Mouse (Mus musculus) cerebellum, postnatal 10 days (tissue): ENCODE measurements around the gene Ear14.
A peak's percentile ranks its signal among the peaks of the same experiment; 100 is the strongest.
"Not testable (repeated sequence)": the region's sequence is repeated elsewhere in the genome, so short reads cannot be mapped to it uniquely, and the experiment has no call there.

Experiments used
- DNase-seq, 2 experiments: peaks; one replicate each; pipeline ENCODE4 v3.0.0; 2021; ENCODE audit warnings: mixed read lengths in 2 of 2

Gene Ear14

DNA sequence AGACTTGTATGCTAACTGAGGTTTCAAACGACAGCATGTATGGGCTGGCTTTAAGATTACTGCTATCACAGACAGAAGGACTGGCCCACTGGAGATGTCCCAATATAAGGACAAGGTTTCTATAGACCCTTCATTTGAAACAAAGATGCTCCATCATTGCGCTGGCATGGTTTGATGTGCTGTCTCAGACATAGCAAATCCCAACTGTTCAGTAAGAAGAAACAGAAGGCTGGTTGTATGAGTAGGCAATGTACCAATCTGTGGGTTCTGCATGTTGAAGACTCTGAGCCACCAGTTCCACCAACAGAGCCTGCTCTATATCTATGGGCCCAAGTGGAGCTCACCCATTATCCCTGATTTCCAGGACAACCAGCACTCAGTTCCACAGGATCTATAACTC, at the start of gene Ear14:
Ear14 (plus strand) TSS at position 277 of the 400 bp plus-strand sequence.
- no peak for DNase-seq

DNA sequence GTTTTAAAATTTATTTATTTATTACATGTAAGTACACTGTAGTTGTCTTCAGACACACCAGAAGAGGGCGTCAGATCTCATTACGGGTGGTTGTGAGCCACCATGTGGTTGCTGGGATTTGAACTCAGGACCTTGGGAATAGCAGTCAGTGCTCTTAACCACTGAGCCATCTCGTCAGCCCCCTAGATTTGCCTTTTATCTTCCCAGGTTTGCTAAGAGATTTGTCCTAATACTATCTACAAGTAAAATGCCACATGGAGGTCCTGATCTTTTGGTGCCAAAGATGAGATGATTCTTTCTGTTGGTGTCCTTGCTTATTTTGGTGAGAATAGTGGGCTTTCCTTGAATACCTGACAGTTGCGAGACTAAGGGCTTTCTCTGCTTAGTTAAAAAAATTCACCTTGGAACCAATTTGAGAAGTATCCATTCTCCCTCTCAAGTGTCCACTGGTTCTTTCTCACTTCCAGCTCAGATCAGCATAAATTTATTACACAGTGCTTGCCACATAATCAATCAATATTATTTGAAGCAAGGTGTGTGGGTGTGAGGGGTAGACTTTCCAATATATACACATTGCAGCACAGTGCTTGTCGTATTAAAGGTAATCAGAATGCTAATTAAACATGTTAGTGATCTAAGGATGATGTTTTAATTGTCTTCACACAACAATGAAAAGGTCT, 47.0 kb upstream of the Ear14 start:
- DNase-seq: no peak

DNA sequence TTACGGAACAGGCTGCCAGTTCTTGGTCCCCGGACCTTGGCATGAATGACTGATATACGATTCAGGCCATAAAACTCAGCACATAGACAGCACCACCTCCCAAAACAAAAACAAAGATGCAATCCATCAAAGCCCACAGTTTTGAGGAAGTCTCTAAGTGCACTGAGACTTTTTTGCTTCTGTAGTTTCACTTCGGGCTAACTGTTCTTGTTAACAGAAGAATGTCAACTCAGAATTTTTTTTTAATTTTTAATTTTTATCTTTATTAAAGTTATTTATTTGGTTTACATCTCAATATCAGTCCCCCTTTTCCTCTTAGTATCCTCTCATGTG, 46.5 kb upstream of the Ear14 start:
- no peak for DNase-seq

DNA sequence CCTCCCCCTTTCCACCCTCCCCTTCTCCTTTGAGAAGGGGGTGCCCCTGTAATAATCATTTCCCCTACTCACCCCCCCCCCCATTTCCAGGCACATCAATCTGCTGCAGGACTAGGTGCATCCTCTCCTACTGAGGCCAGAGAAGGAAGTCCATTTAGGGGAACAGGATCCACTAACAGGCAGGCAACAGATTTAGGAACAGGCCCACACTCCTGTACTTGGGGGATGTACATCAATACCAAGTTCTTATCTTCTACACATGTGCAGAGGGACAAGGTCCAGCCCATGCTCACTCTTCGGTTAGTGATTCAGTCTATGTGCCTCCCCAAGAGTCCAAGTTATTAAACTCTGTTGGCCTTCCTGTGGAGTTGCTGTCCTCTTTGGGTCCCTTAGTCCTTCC, 46.1 kb upstream of the Ear14 start:
- DNase-seq: no peak

DNA sequence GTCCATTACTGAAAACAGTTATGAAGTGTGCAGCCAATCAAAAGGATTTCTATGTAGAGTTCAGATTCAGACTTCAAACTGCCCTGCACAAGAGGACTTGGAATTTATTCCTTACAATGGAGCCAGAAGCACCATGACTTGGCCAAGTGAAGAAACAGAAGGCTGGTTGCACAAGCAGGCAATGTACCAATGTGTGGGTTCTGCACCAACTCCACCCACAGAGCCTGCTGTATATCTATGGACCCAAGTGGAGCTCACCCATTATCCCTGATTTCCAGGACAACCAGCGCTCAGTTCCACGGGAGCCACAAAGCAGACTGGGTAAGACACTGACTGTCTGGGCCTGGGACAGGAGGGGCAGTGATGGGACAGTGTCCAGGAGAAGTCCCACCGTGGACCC, 41.2 kb upstream of the Ear14 start, which contains the start of gene Rnase2b:
Rnase2b (plus strand) TSS at position 285 of the 400 bp plus-strand sequence.
- DNase-seq: not testable (repeated sequence)

DNA sequence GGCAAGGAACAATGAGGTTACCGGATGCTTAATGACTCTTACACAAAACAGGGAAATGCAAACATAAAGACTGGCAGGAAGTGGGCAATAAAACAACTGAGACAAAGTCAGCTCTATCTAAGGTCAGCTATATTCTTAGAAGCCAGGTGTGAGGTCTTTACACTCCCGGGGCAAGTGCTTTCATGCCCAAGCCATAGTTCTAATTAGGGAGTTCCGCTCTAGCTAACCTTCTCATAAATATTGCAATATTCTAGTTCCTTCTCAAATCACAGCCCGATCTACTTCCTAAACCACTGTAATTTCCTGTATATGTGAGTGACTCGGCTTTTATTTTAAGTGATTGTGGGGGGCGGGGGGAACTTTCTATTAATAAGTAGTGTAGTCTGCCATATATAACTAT, 39.9 kb upstream of the Ear14 start:
- not testable (repeated sequence) for DNase-seq

DNA sequence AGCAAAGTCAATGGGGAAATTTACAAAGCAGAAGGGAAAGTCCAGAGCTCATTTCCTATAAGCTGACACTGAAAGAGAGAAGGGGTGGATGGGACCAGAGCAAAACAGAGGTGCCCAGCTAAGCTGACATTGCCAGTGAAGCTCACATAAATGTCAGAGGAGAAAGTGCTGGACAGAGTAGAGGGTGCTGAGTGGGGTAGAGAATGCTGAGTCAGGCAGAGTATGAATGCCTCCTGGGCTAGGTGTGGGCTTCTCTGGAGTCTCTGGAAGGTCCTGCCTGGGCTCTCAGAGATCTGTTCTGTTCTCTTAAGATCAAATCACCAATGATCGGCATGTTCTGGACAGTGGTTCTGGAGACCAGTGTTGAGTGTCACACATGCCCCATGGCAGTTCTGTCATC, 37.8 kb upstream of the Ear14 start:
- DNase-seq: no peak

DNA sequence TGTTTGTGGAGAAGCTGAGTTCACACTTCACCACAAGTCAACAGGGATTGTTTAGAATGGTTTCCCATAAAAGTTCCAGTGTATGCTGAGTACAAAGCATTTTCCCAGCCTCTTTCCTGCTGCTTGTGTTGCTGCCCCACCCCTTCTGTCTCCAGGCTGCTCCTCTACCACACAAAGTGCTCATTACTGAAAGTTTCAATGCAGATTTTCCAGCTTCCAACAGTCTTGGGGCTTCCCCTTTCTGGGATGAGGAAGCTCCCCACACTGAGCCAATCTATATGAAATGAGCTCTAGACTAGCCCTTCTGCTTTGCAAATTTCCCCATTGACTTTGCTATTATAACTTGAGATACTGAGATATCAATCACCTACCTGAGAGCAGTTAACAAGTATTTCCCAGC, 37.1 kb upstream of the Ear14 start:
- DNase-seq: no peak

DNA sequence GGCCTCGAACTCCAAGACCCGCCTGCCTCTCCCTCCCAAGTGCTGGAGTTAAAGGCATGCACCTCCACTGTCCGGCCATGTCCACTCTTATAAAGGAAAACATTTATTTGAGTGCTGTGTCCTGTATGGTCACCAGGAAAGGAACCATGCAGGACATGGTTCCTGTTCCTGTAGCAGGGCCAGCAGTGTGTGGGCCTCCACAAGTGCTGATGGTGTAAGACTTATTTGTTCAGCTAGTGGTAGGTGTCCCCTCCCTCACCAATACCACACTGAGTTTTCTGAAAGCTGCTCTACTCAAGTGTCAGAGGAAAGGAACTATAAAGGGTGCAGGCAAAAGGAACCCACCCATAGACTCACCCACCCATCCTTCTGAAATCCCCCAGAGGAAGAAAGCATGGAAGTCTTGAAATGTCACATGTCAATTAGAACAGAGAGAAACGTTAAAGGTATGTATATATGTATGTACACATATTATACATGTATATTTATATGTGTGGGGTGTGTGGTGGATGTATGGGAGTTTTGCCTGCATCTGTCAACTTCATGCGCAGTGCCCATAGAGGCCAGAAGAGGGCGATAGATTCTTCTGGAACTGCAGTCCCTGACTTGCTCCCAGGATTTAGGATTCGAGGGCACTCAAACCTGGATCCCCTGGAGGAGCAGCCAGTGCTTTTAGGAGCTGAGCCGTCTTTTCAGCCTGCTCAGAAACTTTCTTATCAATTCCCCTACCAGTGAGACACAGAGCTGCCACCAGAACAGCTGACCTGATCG, 30.9 kb upstream of the Ear14 start:
- DNase-seq: peak; percentile 61 to 63

DNA sequence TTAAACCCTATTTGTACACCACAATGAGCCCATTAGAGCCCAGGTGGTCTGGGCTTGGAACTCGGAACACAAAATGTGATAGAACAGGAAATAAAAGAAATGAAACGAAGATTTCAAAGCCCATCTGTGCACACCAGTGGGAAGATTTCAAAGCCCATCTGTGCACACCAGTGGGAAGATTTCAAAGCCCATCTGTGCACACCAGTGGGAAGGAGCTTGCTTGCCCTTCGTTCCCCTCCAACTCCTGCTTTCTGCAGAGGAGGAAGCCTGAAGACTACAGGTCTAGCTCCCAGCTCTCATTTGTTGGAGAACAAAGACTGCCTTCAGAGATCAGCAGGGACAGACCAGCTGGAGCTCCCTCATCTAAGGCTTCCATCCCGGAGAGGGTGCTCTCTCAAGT, 30.2 kb upstream of the Ear14 start:
- peak; percentile 6 to 9 for DNase-seq

DNA sequence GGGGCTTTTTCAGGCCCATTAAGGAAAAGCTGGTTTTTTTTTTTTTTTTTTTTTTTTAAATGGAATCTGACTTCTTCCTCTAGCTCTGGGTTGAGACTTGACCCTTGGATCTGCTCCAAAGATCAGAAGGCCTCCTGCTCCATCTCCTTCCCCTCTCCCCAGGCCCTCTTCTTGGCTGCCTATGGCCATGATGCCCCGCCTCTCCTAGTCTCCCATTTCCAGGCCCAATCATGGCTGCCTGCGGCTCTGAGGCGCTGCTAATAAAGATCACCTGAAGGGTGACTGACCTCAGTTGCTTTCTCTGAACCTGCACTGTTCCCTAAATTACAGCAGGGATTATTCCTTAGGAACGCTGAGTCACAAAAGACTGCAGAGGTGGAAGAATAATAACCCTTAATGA, 29.3 kb upstream of the Ear14 start:
- peak in 1 of 2 experiments; percentile 6 for DNase-seq

DNA sequence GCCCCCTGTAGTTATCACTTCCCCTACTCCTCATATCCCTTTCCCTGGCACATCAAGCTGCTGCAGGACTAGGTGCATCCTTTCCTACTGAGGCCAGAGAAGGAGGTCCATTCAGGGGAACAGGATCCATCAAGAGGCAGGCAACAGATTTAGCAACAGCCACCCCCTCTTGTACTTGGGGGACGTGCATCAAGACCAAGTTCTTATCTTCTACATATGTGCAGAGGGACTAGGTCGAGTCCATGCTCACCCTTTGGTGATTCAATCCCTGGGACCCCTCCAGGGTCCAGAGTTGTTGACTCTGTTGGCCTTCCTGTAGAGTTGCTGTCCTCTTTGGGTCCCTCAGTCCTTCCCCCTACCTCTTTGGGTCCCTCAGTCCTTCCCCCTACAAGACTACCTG, 22.1 kb upstream of the Ear14 start:
- DNase-seq: not testable (repeated sequence)

DNA sequence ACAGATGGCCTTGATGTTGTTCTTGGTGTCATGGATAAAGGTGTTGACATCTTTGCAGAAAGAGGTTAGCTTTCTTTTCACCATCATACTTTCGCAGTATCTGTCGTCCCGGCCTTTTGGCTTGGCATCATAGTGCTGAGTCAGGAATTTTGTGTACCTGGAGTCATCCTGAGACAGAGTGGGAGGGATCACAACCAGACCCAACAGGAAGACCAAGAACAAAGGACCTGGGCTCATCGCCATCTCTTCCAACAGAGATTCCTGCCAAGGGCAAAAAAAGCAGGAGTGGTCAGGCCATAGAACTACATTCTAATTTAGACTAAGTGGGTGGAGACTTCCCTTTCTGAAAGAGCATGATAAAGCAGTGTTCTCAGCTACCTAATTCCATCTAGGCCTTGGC, 7.5 kb upstream of the Ear14 start:
- no peak for DNase-seq

DNA sequence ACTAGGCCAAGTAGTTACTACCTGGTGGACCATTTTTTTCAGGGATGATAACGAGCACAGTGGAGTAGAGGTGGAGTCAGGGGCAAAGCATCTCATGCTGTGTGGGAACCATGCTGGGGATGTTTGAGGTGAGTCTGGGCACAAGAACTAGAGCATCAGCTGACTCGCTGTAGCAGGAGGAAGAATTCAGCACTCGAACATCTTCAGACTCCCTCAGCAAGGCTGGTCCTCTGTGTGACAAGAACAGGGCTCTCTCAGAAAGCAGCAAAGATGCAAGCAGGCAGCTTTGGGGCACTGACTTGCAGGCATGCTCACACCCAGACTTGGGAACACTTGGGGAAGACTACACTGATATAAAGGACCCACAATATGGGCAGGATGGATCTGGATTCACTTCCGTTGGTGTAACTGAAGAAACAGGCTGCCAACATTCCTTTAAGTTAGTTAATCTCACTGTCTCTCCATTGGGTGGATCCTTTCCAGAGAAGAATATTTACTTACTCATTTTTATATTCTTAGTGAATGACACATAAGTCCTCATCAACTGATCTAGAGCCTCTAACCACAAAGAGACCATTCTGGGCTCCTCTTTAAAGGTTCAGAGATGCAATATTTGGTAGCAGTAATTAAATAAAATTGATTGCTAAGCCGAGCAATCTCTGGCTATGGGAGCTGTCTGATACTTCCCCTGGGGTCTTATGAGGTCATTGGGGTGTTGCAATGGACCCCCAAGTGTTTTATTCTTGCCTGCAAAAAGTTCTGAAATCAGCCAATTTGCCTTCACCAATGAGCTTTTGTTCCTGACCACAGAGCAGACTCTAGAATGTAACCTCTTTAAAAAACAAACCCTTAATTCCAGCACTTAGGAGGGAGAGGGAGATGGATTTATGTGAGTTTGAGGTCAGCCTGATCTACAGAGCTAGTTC, 3.8 kb upstream of the Ear14 start, which contains the start of gene Ang2:
Ang2 (minus strand) TSS at position 51 of the 926 bp plus-strand sequence.
- no peak for DNase-seq

DNA sequence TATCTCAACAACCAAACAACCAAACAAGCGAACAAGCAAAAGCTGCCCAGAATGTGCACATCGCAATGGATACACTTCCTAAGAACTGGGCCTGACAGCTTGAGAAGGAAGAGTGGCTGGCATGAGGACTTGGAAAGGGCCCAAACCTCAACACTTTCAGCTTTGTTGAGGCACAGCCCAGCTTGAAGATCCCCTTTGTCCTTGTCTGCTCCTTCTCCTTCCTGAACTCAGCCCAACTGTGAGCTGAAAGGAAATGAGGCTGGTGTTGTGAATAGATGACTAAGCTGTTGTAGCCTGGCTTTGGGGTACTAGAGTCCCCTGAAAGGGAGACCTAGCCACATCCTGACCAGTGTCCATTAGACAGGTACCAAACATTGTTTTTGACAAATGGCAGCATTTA, 3.1 kb upstream of the Ear14 start:
- peak in 1 of 2 experiments; percentile 26 for DNase-seq

DNA sequence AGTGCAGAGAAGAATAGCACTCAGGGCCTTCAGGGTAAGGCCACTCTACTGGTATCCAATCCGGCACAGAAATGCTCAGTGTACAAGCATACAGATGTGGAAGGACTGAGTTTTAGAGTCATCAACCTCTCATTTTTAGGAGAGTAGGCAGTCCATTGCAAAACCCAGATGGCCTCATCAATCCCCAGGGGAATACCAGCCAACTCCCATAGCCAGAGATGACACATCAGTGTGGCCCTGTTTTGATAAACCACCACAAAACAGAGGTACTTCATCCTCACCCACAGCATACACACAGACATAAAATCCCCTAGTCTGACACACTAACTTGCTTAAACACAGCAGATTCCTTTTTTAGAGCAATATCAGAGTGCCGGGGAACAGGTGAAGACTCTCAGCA, 2.7 kb upstream of the Ear14 start:
- no peak for DNase-seq

DNA sequence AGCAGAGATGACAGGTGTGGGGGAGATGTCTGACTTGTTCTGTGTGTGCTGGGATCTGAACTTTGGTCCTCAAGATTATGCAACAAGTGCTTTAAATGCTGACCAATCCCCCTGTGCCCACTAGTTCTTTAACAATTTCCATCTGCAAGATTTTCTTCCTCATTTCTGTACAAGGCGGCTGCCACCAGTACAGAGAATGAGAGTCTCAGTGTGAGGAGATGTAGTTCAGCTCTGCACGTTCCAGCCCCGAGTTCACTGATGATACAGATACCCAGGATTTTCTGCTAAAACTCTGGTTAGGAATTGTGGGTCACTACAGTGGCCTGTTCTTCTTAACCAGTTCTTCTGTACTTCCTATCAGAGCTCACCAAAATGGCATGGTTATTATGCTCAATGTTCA, 16.9 kb downstream of the Ear14 start:
- not testable (repeated sequence) for DNase-seq

DNA sequence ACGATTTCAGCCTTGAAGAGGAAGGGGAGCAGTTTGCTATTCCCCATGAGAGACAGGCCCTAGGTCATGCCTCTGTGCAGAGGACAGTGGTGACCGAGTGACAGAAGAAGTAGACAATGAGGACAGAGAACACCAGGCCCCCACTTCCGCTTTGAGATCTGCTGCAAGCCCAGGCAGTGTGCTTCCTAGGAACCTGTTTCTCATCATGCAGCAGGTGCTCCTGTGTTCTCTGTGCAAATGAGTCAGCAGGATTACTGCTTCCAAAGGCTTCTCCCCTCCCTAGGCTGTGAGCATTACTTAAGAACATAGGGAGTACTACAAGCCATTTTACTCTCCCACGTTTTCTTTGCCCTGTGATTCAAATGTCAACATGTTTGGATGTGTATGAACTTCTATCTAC, 26.5 kb downstream of the Ear14 start:
- DNase-seq: not testable (repeated sequence)

DNA sequence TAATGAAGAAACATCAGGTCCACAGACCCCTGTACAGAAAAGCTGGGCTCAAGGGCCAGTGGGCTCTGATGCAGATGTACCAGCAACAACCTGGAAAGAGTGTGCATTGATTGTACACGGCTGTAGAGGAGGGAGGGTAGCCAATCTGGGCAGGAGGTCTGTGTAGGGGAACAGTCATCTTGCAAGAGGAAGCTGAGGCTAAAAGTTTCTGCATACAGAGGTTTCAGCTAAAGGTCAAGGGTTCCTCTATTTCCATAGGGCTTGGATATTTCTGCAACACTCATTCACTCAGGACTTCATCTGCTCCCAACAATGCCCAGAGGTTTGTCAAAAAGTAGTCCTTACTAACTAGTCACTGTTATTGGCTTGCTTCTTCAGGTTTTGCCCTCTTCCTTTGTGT, 34.3 kb downstream of the Ear14 start:
- DNase-seq: not testable (repeated sequence)

DNA sequence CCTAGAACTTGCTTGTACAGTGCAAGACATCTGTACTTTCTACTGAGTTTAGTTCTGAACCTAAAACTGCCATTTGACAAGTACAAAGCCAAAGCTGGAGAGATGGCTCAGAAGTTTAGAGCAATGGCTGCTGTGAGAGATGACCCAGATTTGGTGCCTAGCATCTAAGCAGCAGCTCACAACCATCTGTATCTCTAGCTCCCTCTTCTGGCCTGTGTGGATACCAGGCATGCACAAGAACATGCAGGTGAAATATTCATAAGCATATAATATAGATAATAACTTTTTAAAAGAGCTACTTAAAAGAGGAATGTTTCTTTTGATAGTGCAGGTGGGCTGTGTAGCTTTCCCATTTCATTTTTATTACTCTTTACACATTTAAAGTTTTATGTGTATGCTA, 37.7 kb downstream of the Ear14 start:
- DNase-seq: peak; percentile 54 to 73

DNA sequence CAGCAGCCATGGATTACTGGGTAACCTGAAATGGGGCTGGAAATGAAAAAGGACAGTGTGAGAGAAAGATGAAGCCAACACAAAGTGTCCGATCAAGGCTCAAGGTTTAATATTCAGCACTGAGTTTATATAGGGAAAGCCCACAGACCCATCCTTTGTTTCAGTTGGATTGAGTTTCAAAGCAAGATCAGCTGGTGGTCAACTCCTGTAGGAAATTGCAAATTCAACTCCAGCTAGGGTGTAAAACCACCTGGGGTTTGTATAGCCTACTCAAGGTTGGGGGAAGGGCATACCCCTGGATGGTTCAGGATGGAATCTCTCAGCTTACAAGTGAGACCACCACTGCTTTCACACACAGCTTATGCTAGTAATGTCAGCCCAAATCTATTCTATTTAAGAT, 44.5 kb downstream of the Ear14 start:
- DNase-seq: no peak

DNA sequence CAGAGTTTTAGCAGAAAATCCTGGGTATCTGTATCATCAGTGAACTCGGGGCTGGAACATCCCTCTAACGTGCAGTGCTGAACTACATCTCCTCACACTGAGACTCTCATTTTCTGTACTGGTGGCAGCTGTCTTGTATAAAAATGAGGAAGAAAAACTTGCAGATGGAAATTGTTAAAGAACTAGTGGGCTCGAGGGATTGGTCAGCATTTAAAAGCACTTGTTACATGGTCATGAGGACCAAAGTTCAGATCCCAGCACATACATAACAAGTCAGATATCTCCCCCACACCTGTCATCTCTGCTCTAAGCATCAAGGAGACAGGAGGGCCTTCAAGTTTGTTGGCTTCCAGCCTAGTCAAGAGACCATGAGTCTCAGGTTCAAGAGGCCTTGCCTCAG, 47.2 kb downstream of the Ear14 start:
- no peak for DNase-seq

DNA sequence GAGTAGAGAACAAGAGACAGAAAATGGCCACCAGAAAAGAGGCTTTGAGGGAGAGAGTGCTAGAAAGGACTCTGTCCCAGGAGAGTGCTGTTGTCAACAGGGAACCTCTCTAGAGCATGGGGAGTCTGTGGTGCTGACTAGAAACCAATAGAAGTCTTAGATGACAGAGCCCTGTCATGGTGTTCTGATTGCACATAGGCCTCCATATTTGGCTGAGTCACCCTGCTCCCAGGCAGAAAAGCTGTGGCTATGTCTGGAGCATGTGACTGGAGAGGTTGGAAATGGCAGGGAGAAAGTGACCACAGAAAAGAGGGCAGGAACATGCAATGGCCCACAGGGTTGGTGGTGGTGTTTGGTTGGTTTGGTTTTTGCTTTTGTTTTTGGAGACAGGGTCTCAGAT, 49.0 kb downstream of the Ear14 start:
- DNase-seq: not testable (repeated sequence)
